Mouse (Mus musculus) intestine, embryonic 16.5 days (tissue): Measurements from ENCODE around the gene Galnt16. TPM values are rescaled to one million over a fixed set of nuclear protein-coding genes. Genes with fewer than 3 reads are reported as not detected.

Experiments used
- ATAC-seq: fragments of 200-750 bp; cut with Nextera tagmentation; 2 replicates; pipeline ENCODE4 v1.8.0; 2017; ENCODE audit warnings: moderate TSS enrichment, moderate library complexity
- H3K27ac ChIP-seq: fragments of 300-500 bp; sonication (generic); 2 replicates; pipeline ENCODE4 v1.5.1; 2014; ENCODE audit warnings: mild to moderate bottlenecking, low read length
- H3K27me3 ChIP-seq: fragments of 300-500 bp; sonication (generic); replicated peaks from 2 replicates; pipeline ENCODE4 v1.6.1; 2014; ENCODE audit warnings: low read length, control low read depth, mixed read lengths; ENCODE audit not compliant: control insufficient read depth, insufficient read depth
- H3K36me3 ChIP-seq: fragments of 300-500 bp; sonication (generic); 2 replicates; pipeline ENCODE4 v1.6.1; 2014; ENCODE audit warnings: low read length, control low read depth; ENCODE audit not compliant: control insufficient read depth, insufficient read depth
- H3K4me1 ChIP-seq: fragments of 300-500 bp; sonication (generic); 2 replicates; pipeline ENCODE4 v1.6.1; 2014; ENCODE audit warnings: low read length, control low read depth, mixed read lengths; ENCODE audit not compliant: control insufficient read depth, insufficient read depth
- H3K4me2 ChIP-seq: fragments of 300-500 bp; sonication (generic); 2 replicates; pipeline ENCODE4 v1.6.1; 2014; ENCODE audit warnings: low read depth, low read length, control low read depth
- H3K4me3 ChIP-seq: fragments of 300-500 bp; sonication (generic); 2 replicates; pipeline ENCODE4 v1.5.1; 2014; ENCODE audit warnings: mild to moderate bottlenecking, low read length
- H3K9ac ChIP-seq: fragments of 300-500 bp; sonication (generic); 2 replicates; pipeline ENCODE4 v1.6.1; 2014; ENCODE audit warnings: low read depth, low read length
- H3K9me3 ChIP-seq: fragments of 300-500 bp; sonication (generic); 2 replicates; pipeline ENCODE4 v1.6.1; 2016; ENCODE audit warnings: low read length, control low read depth; ENCODE audit not compliant: control insufficient read depth
- WGBS: fragments of 180-500 bp; shearing (Covaris S2); extraction: QIAGEN DNeasy Blood & Tissue Kit; methylation state at CpG from one replicate; pipeline ENCODE4 v1.1.7; 2014; 5-methylcytosine and 5-hydroxymethylcytosine counted together
- polyA plus RNA-seq: library from polyadenylated mRNA; unstranded; fragments of >200 nt; fragmentation: Nextera tagmentation; extraction: Ambion mirVana; gene quantifications from 2 replicates; pipeline ENCODE4 v1.2.1, GENCODE M21; 2015

Gene Galnt16
- polyA plus RNA-seq, 1 experiment from 2014 or later: 8.1 TPM

DNA sequence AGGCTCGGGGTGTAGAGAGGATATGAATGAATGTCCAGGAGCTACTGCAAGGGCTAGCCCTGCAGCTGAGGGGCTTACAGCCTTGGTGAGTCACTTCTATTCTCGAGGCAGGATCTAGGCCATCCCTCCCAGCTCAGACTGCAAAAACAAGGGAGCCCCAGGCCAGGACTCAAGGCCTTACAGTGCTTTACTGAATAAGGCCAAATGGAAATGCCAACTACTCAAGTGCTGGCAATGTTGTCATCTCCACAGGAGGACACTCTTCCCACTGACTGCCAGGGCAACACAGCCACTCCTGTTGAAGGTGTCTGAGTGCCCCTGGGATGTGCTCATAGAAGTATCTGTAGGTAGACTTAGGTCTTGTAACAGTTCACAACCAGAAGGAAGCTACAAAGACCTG is 8.4 kb downstream of the Galnt16 start:
- H3K9me3 ChIP-seq: no peaks in the 10 kb centered on the region
- no peaks in the 10 kb centered on the region for H3K36me3 ChIP-seq
- no peak overlapping the region for H3K4me3 ChIP-seq
- H3K4me2 ChIP-seq: no peak overlapping the region
- H3K4me1 ChIP-seq: no peaks in the 10 kb centered on the region
- H3K9ac ChIP-seq: no peak overlapping the region
- ATAC-seq: no peak
- 71% methylated on average over 2 of the region's 2 CpGs for WGBS
- H3K27me3 ChIP-seq: peaks cover 3% of the 10 kb centered on the region; the same call in 1 of the 2 replicates
- no peak overlapping the region for H3K27ac ChIP-seq

- Histone ChIP-seq H3K27me3 (no peaks in the 10 kb centered on the region), H3K9me3 (no peaks in the 10 kb centered on the region), H3K27ac (no peak overlapping the region), H3K4me1 (no peaks in the 10 kb centered on the region), H3K4me3 (no peak overlapping the region), H3K36me3 (no peaks in the 10 kb centered on the region), H3K4me2 (no peak overlapping the region), H3K9ac (no peak overlapping the region)
- ATAC-seq: no peak
- WGBS: 73% methylated on average over 5 of the region's 5 CpGs
Measured at GRCm38 (mm10) chr12:80527727-80528389, 9.8 kb downstream of the Galnt16 start.

GRCm38 (mm10) chr12:80530052-80530451 is 12.0 kb downstream of the Galnt16 start:
- Histone ChIP-seq H3K9ac (no peak overlapping the region), H3K27ac (no peak overlapping the region), H3K9me3 (no peaks in the 10 kb centered on the region), H3K4me1 (no peaks in the 10 kb centered on the region), H3K4me3 (no peak overlapping the region), H3K36me3 (no peaks in the 10 kb centered on the region), H3K27me3 (no peaks in the 10 kb centered on the region), H3K4me2 (no peak overlapping the region)
- ATAC-seq: no peak
- WGBS: 54% methylated on average over 2 of the region's 2 CpGs

DNA sequence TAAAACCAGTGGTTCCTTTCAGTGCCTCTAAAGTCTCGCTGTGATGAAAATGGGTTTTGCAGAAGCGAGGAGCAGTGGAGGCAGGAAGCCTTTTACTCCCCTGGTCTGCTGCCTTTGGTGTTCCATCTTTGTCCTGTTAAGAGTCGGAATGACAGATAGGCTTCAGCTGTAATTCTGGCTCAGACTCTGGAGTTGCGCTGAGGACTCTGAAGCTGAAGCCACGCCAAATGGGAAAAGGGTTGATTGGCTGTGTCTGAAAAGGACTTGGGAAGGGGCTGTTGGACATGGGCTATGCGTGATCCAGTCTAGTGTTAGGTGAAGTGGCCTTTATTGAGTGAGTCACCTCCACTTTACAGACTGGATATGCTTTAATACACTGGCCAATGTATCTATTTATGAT is 12.6 kb downstream of the Galnt16 start:
- WGBS: 69% methylated on average over 6 of the region's 6 CpGs
- ATAC-seq: no peak
- H3K4me3 ChIP-seq: no peak overlapping the region
- no peak overlapping the region for H3K9ac ChIP-seq
- no peak overlapping the region for H3K4me2 ChIP-seq
- H3K9me3 ChIP-seq: no peaks in the 10 kb centered on the region
- no peaks in the 10 kb centered on the region for H3K27me3 ChIP-seq
- no peaks in the 10 kb centered on the region for H3K36me3 ChIP-seq
- no peak overlapping the region for H3K27ac ChIP-seq
- no peaks in the 10 kb centered on the region for H3K4me1 ChIP-seq

DNA sequence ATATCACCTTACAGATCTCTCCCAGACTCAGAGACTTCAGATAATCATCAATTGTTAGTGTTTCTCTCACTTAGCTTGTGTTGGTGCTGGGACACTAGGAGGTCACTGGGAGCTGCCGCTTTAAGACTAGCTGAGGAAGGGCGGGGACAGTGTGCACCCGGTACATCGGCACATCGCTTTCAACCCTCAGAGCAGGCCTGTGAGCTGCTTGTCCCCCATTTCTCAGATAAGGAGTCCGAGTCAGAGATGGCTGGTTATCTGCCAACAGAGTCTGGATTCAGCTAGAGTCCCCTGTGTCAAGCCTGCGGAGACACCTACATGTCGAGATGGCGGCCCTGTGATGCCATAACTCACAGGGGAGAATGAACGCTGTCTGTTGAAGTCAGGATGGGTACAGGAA is 13.5 kb downstream of the Galnt16 start:
- no peak for ATAC-seq
- H3K4me2 ChIP-seq: no peak overlapping the region
- H3K36me3 ChIP-seq: no peaks in the 10 kb centered on the region
- no peak overlapping the region for H3K27ac ChIP-seq
- no peaks in the 10 kb centered on the region for H3K9me3 ChIP-seq
- no peak overlapping the region for H3K4me3 ChIP-seq
- no peaks in the 10 kb centered on the region for H3K27me3 ChIP-seq
- H3K9ac ChIP-seq: no peak overlapping the region
- 65% methylated on average over 10 of the region's 10 CpGs for WGBS
- H3K4me1 ChIP-seq: no peaks in the 10 kb centered on the region

DNA sequence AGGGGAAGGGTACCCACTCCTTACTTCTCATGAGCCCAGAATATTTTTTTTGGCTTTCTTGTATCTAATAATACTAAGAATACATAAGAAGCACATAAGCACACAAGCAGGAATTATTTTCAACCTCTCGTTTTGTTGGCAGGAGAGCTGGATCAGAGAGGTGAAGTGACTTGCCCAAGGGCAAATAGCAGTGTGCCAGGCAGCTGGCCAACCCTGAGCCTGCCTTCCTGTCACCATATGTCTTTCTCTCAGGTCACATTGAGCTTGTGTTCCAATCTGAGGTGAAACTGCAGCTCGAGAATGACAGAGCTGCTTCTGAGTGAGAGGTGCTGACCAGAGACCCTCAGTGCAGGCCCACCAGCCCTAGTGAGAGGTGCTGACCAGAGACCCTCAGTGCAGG is 15.8 kb downstream of the Galnt16 start:
- Histone ChIP-seq H3K4me1 (no peaks in the 10 kb centered on the region), H3K4me2 (no peak overlapping the region), H3K27ac (no peak overlapping the region), H3K36me3 (no peaks in the 10 kb centered on the region), H3K9ac (no peak overlapping the region), H3K9me3 (no peaks in the 10 kb centered on the region), H3K4me3 (no peak overlapping the region), H3K27me3 (no peaks in the 10 kb centered on the region)
- ATAC-seq: no peak
- WGBS: 71% methylated on average over 2 of the region's 2 CpGs

DNA sequence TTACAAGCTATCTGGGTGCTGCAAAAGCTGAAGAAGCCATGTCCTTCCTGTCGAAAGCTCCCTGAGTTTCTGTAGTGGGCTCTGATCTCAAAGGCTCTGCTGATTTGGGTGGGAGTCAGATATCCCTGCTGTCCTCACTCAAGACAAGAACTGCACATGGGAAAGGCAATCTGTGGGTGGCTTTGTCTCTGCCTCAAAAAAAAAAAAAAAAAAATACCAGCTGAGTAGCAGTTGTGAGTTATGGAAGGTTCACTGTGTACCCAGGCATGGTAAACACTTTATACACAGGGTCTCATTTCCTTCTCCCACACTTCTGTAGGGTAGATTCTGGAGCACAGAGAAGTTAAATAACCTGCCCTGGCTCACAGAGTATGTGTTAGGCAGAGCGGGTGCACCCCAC is 19.2 kb downstream of the Galnt16 start:
- 87% methylated on average over 2 of the region's 2 CpGs for whole genome bisulfite sequencing
- Histone ChIP-seq H3K36me3 (no peaks in the 10 kb centered on the region), H3K27me3 (no peaks in the 10 kb centered on the region), H3K4me2 (no peak overlapping the region), H3K4me1 (no peaks in the 10 kb centered on the region), H3K4me3 (no peak overlapping the region), H3K27ac (no peak overlapping the region), H3K9me3 (no peaks in the 10 kb centered on the region), H3K9ac (no peak overlapping the region)
- no peak for ATAC-seq

DNA sequence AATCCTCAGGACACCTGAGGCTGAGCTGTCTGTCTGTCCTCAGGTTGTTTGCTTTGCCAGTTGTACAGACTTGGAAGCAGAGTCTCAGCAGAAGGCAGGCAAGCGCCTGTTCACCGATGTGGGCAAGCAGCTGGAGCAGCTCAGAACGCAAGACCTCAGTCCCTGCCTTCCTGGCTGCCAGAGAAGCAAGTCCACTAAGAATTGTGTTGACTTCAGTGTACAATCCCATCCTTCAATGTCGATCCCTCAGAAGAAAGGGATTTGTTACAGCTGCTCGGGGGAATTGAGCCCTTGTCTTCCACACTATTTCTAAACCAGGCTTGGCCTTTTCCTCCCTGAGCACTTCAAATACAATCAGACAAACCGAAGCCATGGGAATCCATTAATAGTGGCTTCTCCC is 20.2 kb downstream of the Galnt16 start:
- Histone ChIP-seq H3K9ac (no peak overlapping the region), H3K27ac (no peak overlapping the region), H3K27me3 (no peaks in the 10 kb centered on the region), H3K36me3 (no peaks in the 10 kb centered on the region), H3K9me3 (no peaks in the 10 kb centered on the region), H3K4me2 (no peak overlapping the region), H3K4me3 (no peak overlapping the region), H3K4me1 (no peaks in the 10 kb centered on the region)
- WGBS: 42% methylated on average over 6 of the region's 6 CpGs
- ATAC-seq: no peak

- Histone ChIP-seq H3K4me3 (no peak overlapping the region), H3K4me1 (peaks cover 5% of the 10 kb centered on the region; the same call in 1 of the 2 replicates), H3K9ac (no peak overlapping the region), H3K27ac (no peak overlapping the region), H3K36me3 (no peaks in the 10 kb centered on the region), H3K9me3 (no peaks in the 10 kb centered on the region), H3K4me2 (no peak overlapping the region), H3K27me3 (no peaks in the 10 kb centered on the region)
- no peak for ATAC-seq
- 28% methylated on average over 4 of the region's 4 CpGs for WGBS
Measured at GRCm38 (mm10) chr12:80545310-80545709, 27.2 kb downstream of the Galnt16 start.

DNA sequence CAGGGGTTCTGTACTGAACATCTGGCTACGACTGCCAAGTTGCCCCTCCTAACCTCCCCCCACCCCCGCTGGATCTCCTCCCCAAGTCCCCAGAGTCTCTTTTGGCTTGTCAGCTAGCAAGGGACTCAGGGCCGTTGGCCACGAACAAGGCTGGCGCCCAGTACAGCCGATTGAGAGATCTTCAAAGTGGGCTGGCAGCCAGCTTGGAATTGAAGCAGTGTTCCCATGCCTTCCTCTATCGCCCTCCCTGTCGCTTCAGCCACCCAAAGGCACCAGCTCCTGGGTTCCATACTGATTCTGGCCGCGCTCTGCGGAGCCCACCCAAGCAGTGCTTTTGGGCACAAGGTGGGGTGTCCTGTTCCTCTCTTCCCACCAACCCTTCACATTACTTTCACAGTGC is 31.6 kb downstream of the Galnt16 start:
- ATAC-seq: no peak
- Histone ChIP-seq H3K9me3 (no peaks in the 10 kb centered on the region), H3K4me2 (no peak overlapping the region), H3K27me3 (no peaks in the 10 kb centered on the region), H3K27ac (peak overlapping the region; percentile 31), H3K4me3 (no peak overlapping the region), H3K36me3 (no peaks in the 10 kb centered on the region), H3K9ac (no peak overlapping the region), H3K4me1 (peaks cover 5% of the 10 kb centered on the region; the same call in 1 of the 2 replicates)
- 77% methylated on average over 11 of the region's 11 CpGs for WGBS
